Mouse (Mus musculus): Measurements from ENCODE around the gene Zfp827.
"Not testable (repeated sequence)": the region's sequence is repeated elsewhere in the genome, so short reads cannot be mapped to it uniquely, and the experiment has no call there.

Gene Zfp827

DNA sequence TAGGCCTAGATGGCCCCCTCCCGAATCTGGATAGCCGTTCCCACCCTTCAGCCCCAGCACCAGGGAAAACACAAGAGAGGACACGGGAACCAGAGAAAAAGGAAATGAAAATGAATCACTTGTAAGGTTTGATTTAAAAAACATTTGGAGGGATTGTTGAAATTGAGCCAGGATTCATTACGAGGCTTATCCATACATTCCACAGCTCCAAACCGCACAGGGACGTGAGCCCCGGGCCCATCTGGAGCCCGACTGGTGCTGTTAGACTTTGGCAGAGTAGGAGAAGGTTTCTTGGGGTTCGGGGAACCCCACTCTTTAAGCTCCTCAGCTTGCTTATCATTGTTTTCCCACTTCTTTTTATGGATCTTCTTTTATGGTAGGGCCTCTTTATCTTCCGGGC, 76.9 kb downstream of the Zfp827 start:
- no peak for DNase-seq (ENCODE audit: low spot score in 2 of 2)

DNA sequence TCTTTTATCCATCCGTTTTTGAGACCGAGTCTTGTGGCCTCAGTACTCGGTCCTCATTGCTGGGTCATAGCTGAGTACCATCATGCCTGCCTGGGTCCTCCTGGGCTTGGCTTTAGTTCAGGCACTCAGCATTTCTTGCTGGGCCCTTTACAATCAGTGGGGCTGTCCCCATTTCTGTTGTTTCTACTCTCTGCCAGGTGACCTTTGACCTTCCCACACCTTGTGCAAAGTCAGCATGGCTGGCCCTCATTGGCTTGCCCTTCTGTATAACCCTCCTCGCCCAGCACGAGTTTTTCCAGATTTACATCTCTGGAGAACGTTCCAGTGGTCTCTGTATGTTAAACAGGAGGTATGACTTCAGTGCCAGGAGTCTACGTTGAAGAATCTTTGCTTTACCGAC, 83.2 kb downstream of the Zfp827 start:
- no peak for DNase-seq (ENCODE audit: low spot score in 2 of 2)

GRCm38 (mm10) chr8:79112480-79112879, 84.2 kb downstream of the Zfp827 start:
- DNase-seq (ENCODE audit: low spot score in 2 of 2), result no peak

- no peak for DNase-seq (ENCODE audit: low spot score in 2 of 2)
Observed at GRCm38 (mm10) chr8:79113533-79113932, 85.3 kb downstream of the Zfp827 start.

DNA sequence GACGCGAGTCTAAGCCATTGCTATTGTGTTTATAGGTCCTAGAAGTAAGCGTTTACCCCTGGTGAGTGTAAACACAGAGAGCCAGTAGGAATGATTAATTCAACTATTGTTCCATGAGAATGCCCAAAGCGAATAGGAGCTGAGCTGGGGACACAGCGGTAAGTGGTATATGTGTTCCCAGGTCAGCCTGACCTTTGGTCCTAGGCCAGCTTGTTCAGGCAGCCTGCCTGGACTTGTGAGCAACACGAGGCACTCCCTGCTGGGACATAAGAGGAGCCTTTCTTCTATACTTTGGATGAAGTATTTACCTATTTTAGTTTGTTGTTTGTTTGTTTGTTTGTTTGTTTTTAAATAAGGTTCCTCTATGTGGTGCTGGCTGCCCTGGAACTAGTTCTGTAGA, 86.3 kb downstream of the Zfp827 start:
- no peak for DNase-seq (ENCODE audit: low spot score in 2 of 2)

- DNase-seq (ENCODE audit: low spot score in 2 of 2), result no peak
Observed at GRCm38 (mm10) chr8:79116436-79116835, 88.2 kb downstream of the Zfp827 start.

- no peak for DNase-seq (ENCODE audit: low spot score in 2 of 2)
Observed at GRCm38 (mm10) chr8:79117711-79118110, 89.5 kb downstream of the Zfp827 start.

GRCm38 (mm10) chr8:79121614-79122013, 93.4 kb downstream of the Zfp827 start:
- no peak for DNase-seq (ENCODE audit: low spot score in 2 of 2)

DNA sequence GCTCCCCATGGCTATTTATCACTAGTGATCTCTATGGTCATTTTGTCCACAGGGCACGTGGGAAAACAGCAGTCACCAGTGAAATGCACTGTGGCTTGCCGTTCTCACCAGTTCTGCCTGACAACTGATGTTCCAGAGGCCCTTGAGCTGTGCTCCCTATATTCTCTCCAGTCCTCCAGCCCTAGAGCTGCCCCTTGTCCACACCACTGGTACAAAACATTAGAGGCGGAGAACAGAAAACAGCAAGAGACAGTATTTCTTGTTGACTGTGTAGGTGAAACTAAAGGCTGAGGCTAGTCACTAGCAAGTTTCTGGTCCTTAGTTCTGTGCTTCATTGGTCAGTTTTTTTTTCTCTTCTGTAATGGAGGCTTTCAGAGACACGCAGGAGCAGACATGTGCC, 96.0 kb downstream of the Zfp827 start:
- no peak for DNase-seq (ENCODE audit: low spot score in 2 of 2)

GRCm38 (mm10) chr8:79127211-79127816, 99.1 kb downstream of the Zfp827 start:
- no peak for DNase-seq (ENCODE audit: low spot score in 2 of 2)

DNA sequence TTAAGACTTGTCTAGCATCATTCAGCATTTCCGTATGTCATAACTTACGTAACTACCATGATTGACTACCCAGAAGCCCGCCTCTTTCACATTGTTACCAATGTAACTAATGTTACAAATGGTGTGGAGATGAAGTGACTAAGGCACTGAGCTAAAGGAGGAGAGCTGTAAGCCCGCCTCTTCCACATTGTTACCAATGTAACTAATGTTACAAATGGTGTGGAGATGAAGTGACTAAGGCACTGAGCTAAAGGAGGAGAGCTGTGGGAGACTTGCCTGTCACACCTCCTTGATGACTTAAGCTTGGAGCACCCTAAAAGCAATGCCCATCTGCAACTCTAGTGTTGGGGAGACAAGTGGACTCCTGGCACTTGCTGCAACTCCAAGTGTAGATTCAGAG, 100.3 kb downstream of the Zfp827 start:
- DNase-seq (ENCODE audit: low spot score in 2 of 2), result not testable (repeated sequence)

- no peak for DNase-seq (ENCODE audit: low spot score in 2 of 2)
Observed at GRCm38 (mm10) chr8:79139614-79140013, 111.4 kb downstream of the Zfp827 start.

DNA sequence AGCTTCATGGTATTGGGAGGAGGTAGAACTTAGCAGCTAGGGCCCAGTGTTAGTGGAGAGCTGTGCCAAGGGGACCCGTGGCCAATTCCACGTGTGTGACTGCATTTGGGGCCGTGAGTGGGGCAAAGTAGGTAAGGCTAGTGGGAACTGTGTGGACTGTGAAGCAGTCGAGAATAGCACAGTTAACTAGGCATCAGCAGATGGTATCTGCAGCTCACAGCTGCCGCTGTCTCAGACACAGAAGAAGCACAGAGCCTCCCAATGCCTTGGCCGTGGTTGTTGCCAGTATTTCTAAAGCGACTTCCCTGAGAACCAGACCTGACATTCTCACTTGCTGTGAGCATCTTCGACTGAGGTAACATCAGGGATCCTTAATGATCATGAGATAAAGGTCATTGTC, 112.7 kb downstream of the Zfp827 start:
- DNase-seq (ENCODE audit: low spot score in 2 of 2), result no peak

- DNase-seq (ENCODE audit: low spot score in 2 of 2), result no peak
Observed at GRCm38 (mm10) chr8:79141592-79141991, 113.4 kb downstream of the Zfp827 start.

- DNase-seq (ENCODE audit: low spot score in 2 of 2), result no peak
Observed at GRCm38 (mm10) chr8:79143729-79144128, 115.5 kb downstream of the Zfp827 start.

- DNase-seq (ENCODE audit: low spot score in 2 of 2), result no peak
Observed at GRCm38 (mm10) chr8:79145210-79145609, 117.0 kb downstream of the Zfp827 start.

- DNase-seq (ENCODE audit: low spot score in 2 of 2), result no peak
Observed at GRCm38 (mm10) chr8:79145626-79146025, 117.4 kb downstream of the Zfp827 start.

GRCm38 (mm10) chr8:79148799-79149198, 120.6 kb downstream of the Zfp827 start:
- no peak for DNase-seq (ENCODE audit: low spot score in 2 of 2)

- DNase-seq (ENCODE audit: low spot score in 2 of 2), result no peak
Observed at GRCm38 (mm10) chr8:79149880-79150279, 121.6 kb downstream of the Zfp827 start.

GRCm38 (mm10) chr8:79150544-79151192, 122.4 kb downstream of the Zfp827 start:
- no peak for DNase-seq (ENCODE audit: low spot score in 2 of 2)

- DNase-seq (ENCODE audit: low spot score in 2 of 2), result no peak
Observed at GRCm38 (mm10) chr8:79151644-79152043, 123.4 kb downstream of the Zfp827 start.

DNA sequence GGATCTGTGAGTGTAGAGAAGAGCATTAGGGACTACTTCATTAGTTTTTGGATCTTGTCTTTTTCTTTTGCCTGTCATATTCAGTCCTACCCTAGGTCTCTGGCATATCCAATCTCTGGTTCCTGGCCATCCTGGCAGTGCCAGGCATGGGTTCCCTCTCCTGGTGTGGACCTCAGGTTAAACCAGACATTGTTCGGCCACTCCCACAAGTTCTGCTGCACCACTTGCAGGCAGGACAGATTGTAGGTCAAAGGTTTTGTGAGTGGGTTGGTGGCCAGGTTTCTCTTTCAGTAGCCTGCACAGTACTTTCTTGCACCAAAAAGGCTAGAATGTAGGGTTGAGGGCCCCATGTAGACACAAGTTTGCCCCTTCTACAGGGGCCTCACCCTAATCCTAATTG, 125.0 kb downstream of the Zfp827 start:
- DNase-seq (ENCODE audit: low spot score in 2 of 2), result no peak

DNA sequence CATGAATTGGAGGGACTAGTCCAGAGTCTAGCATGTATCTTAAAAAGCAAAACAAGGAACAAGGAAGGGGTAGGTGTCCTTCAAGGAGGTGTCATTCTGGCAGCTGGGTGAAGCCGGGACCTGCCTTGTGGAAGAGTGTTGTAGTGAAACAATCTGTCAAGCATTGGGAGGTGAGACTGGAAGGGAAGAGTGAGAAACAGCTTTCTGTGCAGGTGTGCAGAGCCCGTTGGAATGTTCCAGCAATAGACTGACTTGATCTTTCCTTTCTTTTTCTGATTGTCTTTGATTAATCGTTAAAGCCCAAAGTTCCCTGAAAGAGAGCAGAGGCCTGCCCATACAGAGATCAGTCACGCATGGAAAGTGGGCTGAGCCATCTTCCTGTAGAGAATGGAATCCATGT, 125.4 kb downstream of the Zfp827 start:
- DNase-seq (ENCODE audit: low spot score in 2 of 2), result no peak
